Mouse (Mus musculus): ENCODE measurements around the gene Rrp7a.

GRCm38 (mm10) chr15:83103111-83103510, 19.5 kb downstream of the Rrp7a start:
- TF ChIP-seq CTCF (IDR thresholded peaks at IDR 0.05; ENCODE audit: control insufficient read depth, insufficient read depth, low read length) (no peak), POLR2A (IDR thresholded peaks at IDR 0.05; ENCODE audit: borderline replicate concordance, control insufficient read depth, low read depth, low read length) (no peak)
